Mouse (Mus musculus): ENCODE measurements around the gene Trpc7.

DNA sequence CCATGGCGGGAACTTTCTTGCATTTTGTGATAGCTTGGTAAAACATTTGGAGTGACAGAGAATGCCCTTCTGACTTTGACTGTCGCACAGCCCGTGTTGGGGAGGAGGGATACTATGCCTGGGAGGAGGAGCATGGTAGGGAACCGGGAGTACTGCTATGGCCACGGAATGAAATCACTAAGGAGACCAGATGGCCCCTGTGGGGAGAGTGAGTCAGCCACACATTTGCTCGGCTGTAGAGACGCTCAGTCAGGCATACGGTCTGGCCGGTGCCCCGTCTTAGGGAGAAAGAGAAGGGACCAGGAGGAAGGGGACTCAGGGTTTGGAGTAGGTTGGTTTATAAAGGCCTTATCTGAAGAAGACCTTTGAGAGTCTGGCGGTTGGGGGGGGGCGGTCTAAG is 80.3 kb downstream of the Trpc7 start:
- TF ChIP-seq ZNF384 (IDR thresholded peaks at IDR 0.05; ENCODE audit: low read depth, low read length) (no peak), MAFK (IDR thresholded peaks at IDR 0.05; ENCODE audit: insufficient read depth, low read depth, low read length) (no peak), CHD2 (IDR thresholded peaks at IDR 0.05; ENCODE audit: low read depth, low read length) (no peak), HCFC1 (IDR thresholded peaks at IDR 0.05; ENCODE audit: borderline replicate concordance, insufficient read depth, low read length) (no peak)

Measured in ES-E14 (cell line).